Mouse (Mus musculus): Measurements from ENCODE around the gene Cyp3a44. TPM values are rescaled to one million over a fixed set of nuclear protein-coding genes. Genes with fewer than 3 reads are reported as not detected.

Cyp3a44 gene
- not detected for polyA plus RNA-seq (2015; fragmentation: Illumina TruSeq; extraction: RNeasy Lipid Tissue Mini Kit (QIAGEN cat#74804); ENCODE audit: insufficient read depth, low replicate concordance)

GRCm38 (mm10) chr5:145805796-145806195 is at the start of gene Cyp3a44:
TSS of gene Cyp3a44 (minus strand) at chr5:145805874.

Other genes starting within 250 kb of the Cyp3a44 start
- not detected for gene Cyp3a41b, start 221.1 kb downstream of the Cyp3a44 start, polyA plus RNA-seq (2015; fragmentation: Illumina TruSeq; extraction: RNeasy Lipid Tissue Mini Kit (QIAGEN cat#74804); ENCODE audit: insufficient read depth, low replicate concordance)
- gene Cyp3a41a, start 85.7 kb downstream of the Cyp3a44 start, polyA plus RNA-seq (2015; fragmentation: Illumina TruSeq; extraction: RNeasy Lipid Tissue Mini Kit (QIAGEN cat#74804); ENCODE audit: insufficient read depth, low replicate concordance): not detected
- gene Cyp3a11, start 74.1 kb upstream of the Cyp3a44 start, polyA plus RNA-seq (2015; fragmentation: Illumina TruSeq; extraction: RNeasy Lipid Tissue Mini Kit (QIAGEN cat#74804); ENCODE audit: insufficient read depth, low replicate concordance): not detected
- not detected for gene Cyp3a25, start 203.7 kb upstream of the Cyp3a44 start, polyA plus RNA-seq (2015; fragmentation: Illumina TruSeq; extraction: RNeasy Lipid Tissue Mini Kit (QIAGEN cat#74804); ENCODE audit: insufficient read depth, low replicate concordance)

All from spleen, adult 10 weeks (tissue).